Mouse (Mus musculus): ENCODE results near the gene Rad23a. TPM values are rescaled to one million over a fixed set of nuclear protein-coding genes. Genes with fewer than 3 reads are reported as not detected.
"Not testable (repeated sequence)": the region's sequence is repeated elsewhere in the genome, so short reads cannot be mapped to it uniquely, and the experiment has no call there.

Gene Rad23a
- total RNA-seq, 1 experiment from 2014 or later = 46.6 TPM

GRCm38 (mm10) chr8:84844397-84845070 is 4.1 kb upstream of the Rad23a start:
- ATAC-seq (ENCODE audit: extremely low read depth, insufficient number of reproducible peaks, low FRiP score, poor library complexity, severe bottlenecking) = no peak

DNA sequence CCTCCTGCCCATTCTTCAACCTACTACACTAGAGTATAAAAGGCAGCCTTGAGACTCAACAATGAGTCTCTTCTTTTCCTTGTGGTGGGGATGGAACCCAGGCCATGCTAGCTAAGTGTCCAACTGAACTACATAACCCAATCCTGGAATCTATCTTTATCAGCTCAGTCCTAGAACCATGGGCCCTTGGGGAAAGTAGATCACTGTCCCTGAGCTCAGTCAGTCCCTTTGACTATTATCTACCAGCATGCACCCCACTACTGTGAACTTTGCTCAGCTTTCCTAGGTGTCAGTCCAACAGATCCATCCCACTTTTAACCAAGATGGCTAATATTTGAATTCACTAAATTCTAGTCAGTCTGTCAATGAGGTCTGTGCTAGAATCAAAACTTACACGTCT is 1.0 kb upstream of the Rad23a start:
- no peak for ATAC-seq (ENCODE audit: extremely low read depth, insufficient number of reproducible peaks, low FRiP score, poor library complexity, severe bottlenecking)

DNA sequence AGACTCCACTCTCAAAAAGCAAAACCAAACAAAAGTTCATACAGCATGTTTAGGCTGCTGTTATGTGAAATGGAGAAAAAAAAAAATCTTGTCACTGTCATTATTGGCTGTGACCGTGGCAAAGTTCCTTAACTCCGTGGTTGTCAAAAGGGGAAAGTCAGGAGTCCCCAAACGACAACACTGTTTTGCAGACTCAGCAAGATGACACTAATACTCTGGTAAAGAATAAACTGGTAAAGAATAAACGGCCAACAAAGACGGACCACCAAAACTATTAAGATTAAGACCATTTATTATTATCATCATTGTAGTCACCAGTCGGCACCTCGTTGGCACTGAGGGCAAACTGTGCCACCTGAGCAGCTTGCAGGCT is 604 bp downstream of the Rad23a start:
- no peak for ATAC-seq (ENCODE audit: extremely low read depth, insufficient number of reproducible peaks, low FRiP score, poor library complexity, severe bottlenecking)

DNA sequence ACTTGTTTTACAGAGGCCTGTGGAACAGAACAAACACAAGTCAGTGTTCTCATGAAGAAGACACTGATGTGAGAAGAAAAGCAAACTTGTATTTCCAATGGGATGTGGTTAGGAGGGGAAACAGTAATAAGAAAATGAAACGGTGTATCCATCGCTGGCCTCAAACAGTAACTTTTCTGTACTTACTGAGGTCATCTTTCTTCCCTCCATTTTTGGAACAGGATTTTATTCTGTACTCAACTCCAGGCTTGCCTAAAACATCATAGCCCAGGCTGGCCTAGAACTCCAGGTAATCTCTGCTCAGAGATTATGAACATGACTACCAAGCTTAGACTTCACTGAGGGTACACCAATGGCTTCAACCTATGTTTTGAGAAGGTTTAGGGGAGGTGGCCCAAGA is 1.1 kb downstream of the Rad23a start:
- no peak for ATAC-seq (ENCODE audit: extremely low read depth, insufficient number of reproducible peaks, low FRiP score, poor library complexity, severe bottlenecking)

GRCm38 (mm10) chr8:84838513-84838912 is 2.0 kb downstream of the Rad23a start:
- ATAC-seq (ENCODE audit: extremely low read depth, insufficient number of reproducible peaks, low FRiP score, poor library complexity, severe bottlenecking) = no peak

DNA sequence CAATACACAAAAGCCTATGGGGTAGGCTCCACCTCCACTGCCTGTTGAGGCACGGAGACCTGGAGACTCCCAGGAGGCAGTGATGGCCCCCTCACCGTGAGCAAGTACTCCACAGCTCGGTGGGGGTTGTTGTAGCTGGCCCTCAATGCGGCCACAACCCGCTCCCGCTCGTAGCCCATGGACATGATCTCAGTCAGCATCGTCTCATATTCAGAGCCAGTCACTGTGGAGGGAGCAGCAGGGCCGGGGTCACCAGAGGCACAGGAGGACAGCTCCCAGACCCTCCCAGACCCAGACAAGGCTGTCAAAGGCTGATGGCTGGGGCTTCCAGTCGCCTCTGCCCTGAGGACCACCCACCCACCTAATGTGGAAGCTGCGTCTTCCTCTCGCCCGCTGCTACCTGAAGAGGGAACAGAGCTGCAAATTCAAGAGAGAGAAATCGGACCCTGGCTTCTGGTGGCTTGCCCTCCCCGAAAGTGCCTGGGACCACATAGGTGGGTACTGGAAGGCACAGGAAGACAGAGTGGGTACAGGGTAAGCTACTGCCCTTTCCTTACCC is 2.5 kb downstream of the Rad23a start:
- ATAC-seq (ENCODE audit: extremely low read depth, insufficient number of reproducible peaks, low FRiP score, poor library complexity, severe bottlenecking) = no peak

DNA sequence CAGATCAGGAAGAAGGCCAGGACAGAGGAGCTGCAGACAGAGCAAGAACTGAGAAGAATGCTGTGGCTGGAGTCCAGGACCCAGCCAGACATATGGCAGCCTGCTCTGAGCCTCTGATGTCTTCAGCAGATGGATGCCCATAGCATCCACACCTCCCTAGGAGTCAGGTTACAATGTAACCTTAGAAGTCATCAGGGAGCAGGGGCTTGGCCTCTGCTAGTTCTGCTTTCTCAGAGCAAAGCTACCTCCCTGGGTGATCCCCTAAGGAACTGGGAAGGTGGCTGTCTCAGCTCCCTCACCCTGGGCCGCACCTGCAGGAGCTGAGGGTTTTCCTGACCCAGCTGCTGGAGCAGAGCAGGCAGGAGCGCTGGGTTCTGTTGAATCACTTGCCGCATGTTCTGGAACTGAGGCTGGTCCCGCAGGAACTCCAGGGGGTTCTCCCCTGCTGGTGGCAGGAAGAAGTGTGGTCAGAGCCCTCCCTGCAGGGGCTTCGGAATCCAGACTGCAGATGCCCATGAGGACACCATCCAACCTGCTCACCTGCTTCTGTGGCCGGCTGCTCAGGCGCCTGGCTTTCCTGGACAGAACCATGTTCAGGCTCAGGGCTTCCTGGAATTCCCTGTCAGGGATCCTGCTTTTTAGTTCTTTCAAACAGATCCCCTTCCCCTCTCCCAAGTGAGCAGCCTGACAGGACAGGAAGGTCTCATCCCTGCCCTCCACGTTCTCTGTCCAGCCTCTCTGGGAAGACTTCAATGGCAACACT is 3.1 kb downstream of the Rad23a start:
- no peak for ATAC-seq (ENCODE audit: extremely low read depth, insufficient number of reproducible peaks, low FRiP score, poor library complexity, severe bottlenecking)

DNA sequence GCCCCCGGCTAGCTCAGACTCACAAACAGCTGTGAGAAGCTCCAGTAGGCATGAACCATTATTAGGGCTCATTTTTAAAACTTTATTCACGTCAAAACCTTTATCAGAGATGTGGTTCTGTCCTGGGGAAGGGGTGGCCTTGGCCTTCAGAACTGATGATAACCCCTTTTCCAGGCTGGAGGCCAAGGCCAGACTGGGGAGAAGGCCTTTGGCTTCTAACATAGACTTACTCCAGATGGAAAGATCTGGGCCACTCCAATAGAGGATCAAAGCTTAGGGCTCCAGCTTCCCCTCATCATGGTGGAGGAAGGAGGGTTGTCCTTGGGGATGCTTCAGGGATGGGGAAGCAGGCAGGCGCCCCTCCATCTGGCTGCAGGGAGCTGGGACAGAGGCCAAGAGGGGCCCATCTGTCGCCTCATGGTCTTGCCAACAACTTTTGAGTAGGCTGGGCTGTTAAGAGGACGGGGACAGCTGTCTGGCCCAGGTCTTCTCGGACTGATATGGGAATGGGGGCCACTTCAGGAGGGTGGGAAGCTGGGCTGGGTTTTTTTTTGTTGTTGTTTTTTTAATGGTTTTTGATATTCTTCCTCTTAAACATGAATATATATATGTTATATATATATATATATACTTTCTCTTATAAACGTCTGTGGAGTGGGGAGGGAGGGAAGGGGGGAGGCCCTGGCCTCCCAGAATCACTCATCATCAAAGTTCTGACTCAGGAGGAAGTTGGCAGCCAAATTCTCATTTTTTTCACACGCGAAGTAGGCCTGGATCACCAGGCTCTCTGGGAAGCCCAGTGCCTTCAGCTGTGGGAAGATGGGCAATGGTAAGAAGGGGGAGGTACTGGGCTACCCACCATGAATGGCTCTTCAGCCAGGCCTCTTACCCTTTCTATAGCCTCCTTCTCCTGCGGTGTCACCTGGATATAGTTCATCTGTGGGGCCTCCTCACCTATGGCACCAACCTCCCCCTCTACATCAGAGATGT is 5.3 kb downstream of the Rad23a start:
- ATAC-seq (ENCODE audit: extremely low read depth, insufficient number of reproducible peaks, low FRiP score, poor library complexity, severe bottlenecking) = no peak

- no peak for ATAC-seq (ENCODE audit: extremely low read depth, insufficient number of reproducible peaks, low FRiP score, poor library complexity, severe bottlenecking)
Observed at GRCm38 (mm10) chr8:84834002-84834865, 6.2 kb downstream of the Rad23a start.

- no peak for ATAC-seq (ENCODE audit: extremely low read depth, insufficient number of reproducible peaks, low FRiP score, poor library complexity, severe bottlenecking)
Observed at GRCm38 (mm10) chr8:84832759-84833742, 7.4 kb downstream of the Rad23a start.

GRCm38 (mm10) chr8:84832034-84832717 is 8.3 kb downstream of the Rad23a start:
- peak; percentile 68 for ATAC-seq (ENCODE audit: extremely low read depth, insufficient number of reproducible peaks, low FRiP score, poor library complexity, severe bottlenecking)

- ATAC-seq (ENCODE audit: extremely low read depth, insufficient number of reproducible peaks, low FRiP score, poor library complexity, severe bottlenecking) = peak; percentile 76
Observed at GRCm38 (mm10) chr8:84831490-84831889, 9.0 kb downstream of the Rad23a start, which contains the start of gene Gadd45gip1. TSS of gene Gadd45gip1 (plus strand) at chr8:84831522.

DNA sequence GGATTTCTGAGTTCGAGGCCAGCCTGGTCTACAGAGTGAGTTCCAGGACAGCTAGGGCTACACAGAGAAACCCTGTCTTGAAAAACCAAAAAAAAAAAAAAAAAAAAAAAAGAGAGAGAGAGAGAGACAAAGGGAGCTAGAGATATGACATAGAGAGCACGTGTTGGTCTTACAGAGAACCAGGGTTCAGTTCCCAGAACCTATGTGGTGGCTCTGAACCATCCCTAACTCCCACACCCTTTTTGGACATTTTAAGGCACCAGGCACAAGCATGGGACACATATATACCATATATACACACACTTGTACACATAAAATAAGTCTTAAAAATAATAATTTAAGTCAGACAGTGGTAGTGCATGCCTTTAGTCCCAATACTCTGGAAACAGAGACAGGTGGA is 13.9 kb downstream of the Rad23a start:
- ATAC-seq (ENCODE audit: extremely low read depth, insufficient number of reproducible peaks, low FRiP score, poor library complexity, severe bottlenecking) = not testable (repeated sequence)

- peak; percentile 22; the same call in 1 of the 2 replicates for ATAC-seq (ENCODE audit: extremely low read depth, insufficient number of reproducible peaks, low FRiP score, poor library complexity, severe bottlenecking)
Observed at GRCm38 (mm10) chr8:84825636-84826035, 14.8 kb downstream of the Rad23a start.

GRCm38 (mm10) chr8:84823653-84824052 is 16.8 kb downstream of the Rad23a start:
- ATAC-seq (ENCODE audit: extremely low read depth, insufficient number of reproducible peaks, low FRiP score, poor library complexity, severe bottlenecking) = peak; percentile 80

GRCm38 (mm10) chr8:84822723-84823122 is 17.7 kb downstream of the Rad23a start, which contains the start of gene Dand5:
TSS of gene Dand5 (minus strand) at chr8:84822823.
- ATAC-seq (ENCODE audit: extremely low read depth, insufficient number of reproducible peaks, low FRiP score, poor library complexity, severe bottlenecking) = no peak

All from neutrophil, adult 5-6 weeks (primary cell).